In genomic region chr4:128450974-128451373, GRCm38 (mm10) we compare ENCODE assay signal across 7 mouse cellular contexts.
DNase-seq lines count a peak whose midpoint lies in the region; ATAC-seq and TF ChIP-seq lines count a peak whose summit lies in the region.

No protein-coding gene starts in this region.

- no peak overlapping the region for H3K9ac ChIP-seq in heart, postnatal 0 days (replicated peaks; ENCODE audit: low read depth, low read length)
- H3K9ac ChIP-seq in limb, embryonic 14.5 days (ENCODE audit: low read depth, low read length, severe bottlenecking) = no peak overlapping the region

- H3K27me3 ChIP-seq in heart, postnatal 0 days (ENCODE audit: control insufficient read depth, insufficient read depth, low read length) = no peaks in the 10 kb centered on the region
- no peaks in the 10 kb centered on the region for H3K27me3 ChIP-seq in limb, embryonic 14.5 days (ENCODE audit: control insufficient read depth, insufficient read depth, low read length)

- no peak overlapping the region for H3K4me3 ChIP-seq in heart, postnatal 0 days (ENCODE audit: low read depth, low read length)
- H3K4me3 ChIP-seq in limb, embryonic 14.5 days (replicated peaks; ENCODE audit: low read length) = no peak overlapping the region

- no peaks in the 10 kb centered on the region for H3K36me3 ChIP-seq in heart, postnatal 0 days (replicated peaks; ENCODE audit: control insufficient read depth, insufficient read depth, low read length)
- no peaks in the 10 kb centered on the region for H3K36me3 ChIP-seq in limb, embryonic 14.5 days (ENCODE audit: control insufficient read depth, insufficient read depth, low read length)

- H3K9me3 ChIP-seq in heart, postnatal 0 days (replicated peaks; ENCODE audit: control insufficient read depth, low read length) = no peaks in the 10 kb centered on the region
- H3K9me3 ChIP-seq in limb, embryonic 14.5 days (ENCODE audit: control insufficient read depth, low read length) = no peaks in the 10 kb centered on the region

- no peak for TF ChIP-seq CTCF in heart, postnatal 0 days (IDR thresholded peaks at IDR 0.05; ENCODE audit: low read depth)

- ATAC-seq in heart, postnatal 0 days (ENCODE audit: insufficient read depth, low read depth) = peak; percentile 51
- no peak for ATAC-seq in limb, embryonic 14.5 days (ENCODE audit: low FRiP score, low read depth)

- TF ChIP-seq EP300 in heart, postnatal 0 days (IDR thresholded peaks at IDR 0.05; ENCODE audit: low read depth) = no peak

- no peaks in the 10 kb centered on the region for H3K4me1 ChIP-seq in heart, postnatal 0 days (ENCODE audit: control insufficient read depth, insufficient read depth)
- 0 out of 2 replicates have a peak, but pooled peaks cover 8% of the 10 kb centered on the region for H3K4me1 ChIP-seq in limb, embryonic 14.5 days (ENCODE audit: control insufficient read depth, insufficient read depth, low read length)

- no peak overlapping the region for H3K4me2 ChIP-seq in heart, postnatal 0 days (ENCODE audit: low read depth, low read length)
- H3K4me2 ChIP-seq in limb, embryonic 14.5 days (replicated peaks; ENCODE audit: low read depth, low read length, severe bottlenecking) = no peak overlapping the region

- DNase-seq in kidney, postnatal 10 days = peak; percentile 50
- no peak for DNase-seq in kidney, adult 11 months
- peak; percentile 20 for DNase-seq in cerebellum, postnatal 36 days
- peak; percentile 35 for DNase-seq in heart, postnatal 0 days (ENCODE audit: low spot score)
- peak; percentile 58 for DNase-seq in limb, embryonic 14.5 days (ENCODE audit: low spot score)
- DNase-seq in retina, embryonic 14.5 days (ENCODE audit: low spot score) = peak; percentile 28
- DNase-seq in thymus, postnatal 14 days = no peak

- H3K27ac ChIP-seq in heart, postnatal 0 days (ENCODE audit: low read depth) = no peak overlapping the region
- no peak overlapping the region for H3K27ac ChIP-seq in limb, embryonic 14.5 days (replicated peaks; ENCODE audit: low read depth, low read length)

- WGBS in heart, postnatal 0 days = 6% methylated on average over 8 of the region's 8 CpGs
- WGBS in limb, embryonic 14.5 days = 26% methylated on average over 8 of the region's 8 CpGs

- TF ChIP-seq POLR2A in limb, embryonic 14.5 days (IDR thresholded peaks at IDR 0.05; ENCODE audit: borderline replicate concordance, extremely low read depth, insufficient read depth, insufficient read length) = no peak

Comparison
In these comparisons a context has a peak if more than half of its experiments do, and no peak if none do; other contexts are left out.
1. DNase-seq: peak in kidney, postnatal 10 days (single experiment), cerebellum, postnatal 36 days (2 of 2), heart, postnatal 0 days (single experiment), limb, embryonic 14.5 days (single experiment) and retina, embryonic 14.5 days (single experiment); none in kidney, adult 11 months (single experiment) and thymus, postnatal 14 days (single experiment).